Mouse (Mus musculus) forebrain, postnatal 0 days (tissue): ENCODE results near the gene Sox5. TPM values are rescaled to one million over a fixed set of nuclear protein-coding genes. Genes with fewer than 3 reads are reported as not detected.
A peak's percentile ranks its signal among the peaks of the same experiment; 100 is the strongest.

Experiments used
- ATAC-seq: fragments of 200-750 bp; cut with Nextera tagmentation; 2 replicates; pipeline ENCODE4 v1.8.0; 2017; ENCODE audit warnings: mild to moderate bottlenecking, moderate library complexity
- DNase-seq: peaks from one replicate; pipeline ENCODE4 v3.0.0-alpha.2; 2015
- H3K27ac ChIP-seq: fragments of 300-500 bp; sonication (generic); 2 replicates; pipeline ENCODE4 v1.5.1; 2014; ENCODE audit warnings: low read depth, mild to moderate bottlenecking, antibody characterized with exemption, low read length, moderate library complexity, mixed read lengths
- H3K27me3 ChIP-seq: fragments of 300-500 bp; sonication (generic); 2 replicates; pipeline ENCODE4 v1.6.1; 2014; ENCODE audit warnings: mild to moderate bottlenecking, low read length, mixed read lengths; ENCODE audit not compliant: insufficient read depth
- H3K36me3 ChIP-seq: fragments of 300-500 bp; sonication (generic); 2 replicates; pipeline ENCODE4 v1.6.1; 2014; ENCODE audit warnings: mild to moderate bottlenecking, moderate library complexity; ENCODE audit not compliant: insufficient read depth
- H3K4me1 ChIP-seq: fragments of 300-500 bp; sonication (generic); 2 replicates; pipeline ENCODE4 v1.6.1; 2014; ENCODE audit warnings: antibody characterized with exemption; ENCODE audit not compliant: insufficient read depth
- H3K4me2 ChIP-seq: fragments of 300-500 bp; sonication (generic); 2 replicates; pipeline ENCODE4 v1.6.1; 2014; ENCODE audit warnings: low read depth, mild to moderate bottlenecking, moderate library complexity
- H3K4me3 ChIP-seq: fragments of 300-500 bp; sonication (generic); 2 replicates; pipeline ENCODE4 v1.5.1; 2014; ENCODE audit warnings: low read depth, low read length, mixed read lengths
- H3K9ac ChIP-seq: fragments of 300-500 bp; sonication (generic); 2 replicates; pipeline ENCODE4 v1.6.1; 2014; ENCODE audit warnings: mild to moderate bottlenecking
- H3K9me3 ChIP-seq: fragments of 300-500 bp; sonication (generic); 2 replicates; pipeline ENCODE4 v1.6.1; 2016; ENCODE audit warnings: low read length
- CTCF ChIP-seq: sonication (generic); IDR thresholded peaks from 2 replicates; pipeline ENCODE4 v1.5.1; 2016; ENCODE audit warnings: antibody characterized with exemption, control low read depth, low read depth
- WGBS: fragments of 180-500 bp; shearing (Covaris S2); extraction: QIAGEN DNeasy Blood & Tissue Kit; methylation state at CpG from one replicate; pipeline ENCODE4 v1.1.7; 2014; 5-methylcytosine and 5-hydroxymethylcytosine counted together
- polyA plus RNA-seq: library from polyadenylated mRNA; unstranded; fragments of >200 nt; fragmentation: Nextera tagmentation; extraction: Ambion mirVana; gene quantifications from 2 replicates; pipeline ENCODE4 v1.2.1, GENCODE M21; 2015
- total RNA-seq: library from RNA; depleted of rRNA; stranded (reverse); fragments of >200 nt; gene quantifications from 2 replicates; pipeline ENCODE4 v1.2.3, GENCODE M21; 2014

Sox5 gene
- total and polyA plus RNA-seq, 2 experiments from 2014 or later, result 31.6 to 62.8 TPM

DNA sequence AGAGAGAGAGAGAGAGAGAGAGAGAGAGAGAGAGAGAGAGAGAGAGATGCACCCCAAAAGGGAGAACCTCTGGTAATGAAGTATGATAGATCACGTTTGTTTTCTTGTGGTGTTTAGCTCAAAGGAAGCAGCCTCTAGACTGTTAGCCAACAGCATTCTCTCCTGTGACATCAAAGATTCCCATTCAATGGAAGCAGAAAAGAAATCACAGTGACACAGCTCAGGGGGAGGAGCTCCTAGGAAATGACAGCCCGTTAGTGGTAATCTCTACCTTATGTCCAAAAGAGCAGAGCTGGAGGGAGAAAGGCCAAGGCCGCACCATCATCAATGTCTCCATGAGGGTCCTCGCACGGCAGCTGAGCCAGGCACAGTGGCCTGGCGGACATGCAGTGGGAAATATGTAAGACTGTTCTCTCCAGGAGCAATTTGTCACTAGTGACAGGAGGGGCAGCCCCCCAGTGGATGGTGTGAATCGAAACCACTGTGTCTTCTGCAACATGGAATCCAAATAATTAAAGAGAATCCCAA lies 529.5 kb downstream of the Sox5 start:
- Histone ChIP-seq H3K4me1 (no peaks in the 10 kb centered on the region), H3K9me3 (no peaks in the 10 kb centered on the region), H3K27me3 (no peaks in the 10 kb centered on the region), H3K4me3 (no peak overlapping the region), H3K4me2 (no peak overlapping the region), H3K36me3 (no peaks in the 10 kb centered on the region), H3K9ac (no peak overlapping the region), H3K27ac (peak overlapping the region; percentile 2; the same call in 1 of the 2 replicates)
- WGBS, result 23% methylated on average over 7 of the region's 7 CpGs
- DNase-seq (peak; percentile 39), ATAC-seq (peak; percentile 11; the same call in 1 of the 2 replicates)
- no peak for TF ChIP-seq CTCF

DNA sequence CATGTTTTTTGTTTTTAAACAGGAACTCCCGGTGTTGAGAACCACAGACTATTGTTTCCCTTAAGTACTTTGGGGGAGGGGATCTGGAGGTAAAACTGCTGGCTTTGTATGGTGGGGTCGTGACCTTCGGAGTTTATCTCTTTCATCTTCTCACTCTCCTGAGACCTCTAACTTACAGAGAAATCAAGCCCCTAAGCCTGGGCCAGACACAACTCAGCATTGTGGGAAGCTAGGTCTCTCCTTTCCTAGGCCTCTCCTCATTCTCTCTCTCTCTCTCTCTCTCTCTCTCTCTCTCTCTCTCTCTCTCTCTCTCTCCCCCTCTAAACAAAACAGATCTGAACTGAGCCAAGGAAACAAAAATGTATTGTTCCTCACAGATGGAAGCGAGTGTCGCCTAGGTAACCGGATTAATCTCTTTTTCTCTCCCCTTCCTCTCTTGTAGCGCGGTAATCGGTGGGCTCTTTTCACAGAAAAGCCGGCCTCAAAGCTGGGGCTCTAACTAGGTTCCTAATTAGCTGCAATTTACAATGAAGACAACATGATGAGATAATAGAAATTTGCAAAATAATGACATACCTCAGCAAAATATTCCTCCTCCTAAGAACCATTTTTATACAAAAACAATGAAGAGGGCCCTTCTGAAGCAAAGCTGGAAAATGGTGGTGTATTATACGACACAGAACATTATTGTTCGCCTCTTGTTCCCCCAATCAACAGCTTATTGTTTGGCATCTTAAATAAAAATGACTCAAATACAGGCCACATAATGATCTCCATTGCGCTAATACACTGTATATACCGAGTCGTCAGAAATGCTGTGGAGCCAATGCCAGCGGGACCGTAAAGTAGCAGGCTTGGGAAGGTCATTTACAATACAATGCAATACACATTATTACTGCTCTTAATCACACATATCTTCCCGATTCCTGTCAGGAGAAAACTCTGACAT lies 530.3 kb downstream of the Sox5 start:
- peak; percentile 80 for DNase-seq
- no peaks in the 10 kb centered on the region for H3K36me3 ChIP-seq
- peak overlapping the region; percentile 42; the same call in 1 of the 2 replicates for H3K27ac ChIP-seq
- WGBS, result 9% methylated on average over 18 of the region's 18 CpGs
- no peaks in the 10 kb centered on the region for H3K4me1 ChIP-seq
- no peaks in the 10 kb centered on the region for H3K27me3 ChIP-seq
- TF ChIP-seq CTCF, result no peak
- no peak overlapping the region for H3K4me3 ChIP-seq
- H3K9ac ChIP-seq, result no peak overlapping the region
- H3K9me3 ChIP-seq, result no peaks in the 10 kb centered on the region
- H3K4me2 ChIP-seq, result no peak overlapping the region
- ATAC-seq, result peak; percentile 90

DNA sequence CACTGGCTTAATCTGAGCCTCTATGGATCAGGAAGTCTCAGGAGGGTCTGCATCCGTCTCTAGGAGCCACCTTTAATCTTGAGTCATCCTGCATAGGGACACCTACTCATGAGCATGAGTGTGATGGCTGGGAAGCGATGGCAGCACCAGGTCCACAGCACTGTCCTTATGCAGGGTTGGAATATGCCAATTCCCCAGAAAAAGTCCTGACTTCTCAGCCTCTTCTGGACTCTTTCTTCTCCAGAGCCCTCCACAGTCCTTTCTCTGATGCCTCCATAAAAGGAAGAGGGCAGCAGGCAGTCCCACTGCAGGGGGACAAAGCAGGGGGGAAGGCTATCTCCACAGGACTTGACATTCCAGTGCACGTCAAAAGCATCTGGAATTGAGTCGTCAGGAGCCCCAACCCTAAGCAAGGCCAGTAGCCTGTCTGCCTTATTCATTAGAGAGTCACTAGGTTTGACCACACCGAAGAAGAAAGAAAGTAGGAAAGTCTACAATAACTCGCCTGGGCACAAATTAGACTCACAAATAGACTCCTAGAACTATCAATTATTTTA lies 531.1 kb downstream of the Sox5 start:
- WGBS, result 38% methylated on average over 6 of the region's 6 CpGs
- Histone ChIP-seq H3K9ac (no peak overlapping the region), H3K27me3 (no peaks in the 10 kb centered on the region), H3K4me1 (no peaks in the 10 kb centered on the region), H3K9me3 (no peaks in the 10 kb centered on the region), H3K36me3 (no peaks in the 10 kb centered on the region), H3K4me2 (no peak overlapping the region), H3K4me3 (no peak overlapping the region), H3K27ac (no peak overlapping the region)
- no peak for ATAC-seq
- DNase-seq, result peak; percentile 8
- TF ChIP-seq CTCF, result no peak

DNA sequence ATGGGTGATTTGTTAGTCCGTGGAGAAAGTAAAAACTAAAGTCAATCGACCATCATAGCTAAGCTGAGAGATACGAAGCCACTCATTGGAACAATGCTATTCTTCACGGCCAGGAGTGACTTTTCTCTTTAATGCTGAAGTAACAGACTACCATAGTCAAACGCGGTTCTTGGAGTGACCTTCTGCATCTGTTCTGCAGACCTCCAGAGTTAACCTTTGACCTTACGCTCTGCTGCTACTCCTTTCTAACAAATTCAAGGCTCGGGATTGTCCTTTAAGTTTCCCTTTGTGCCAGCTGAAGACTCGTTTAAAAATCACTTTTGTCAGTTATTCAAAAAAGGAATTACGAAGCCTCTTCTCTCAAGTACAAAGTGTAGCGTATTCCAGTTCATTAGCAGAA lies 545.2 kb downstream of the Sox5 start:
- WGBS, result 68% methylated on average over 11 of the region's 11 CpGs
- H3K9me3 ChIP-seq, result no peaks in the 10 kb centered on the region

DNA sequence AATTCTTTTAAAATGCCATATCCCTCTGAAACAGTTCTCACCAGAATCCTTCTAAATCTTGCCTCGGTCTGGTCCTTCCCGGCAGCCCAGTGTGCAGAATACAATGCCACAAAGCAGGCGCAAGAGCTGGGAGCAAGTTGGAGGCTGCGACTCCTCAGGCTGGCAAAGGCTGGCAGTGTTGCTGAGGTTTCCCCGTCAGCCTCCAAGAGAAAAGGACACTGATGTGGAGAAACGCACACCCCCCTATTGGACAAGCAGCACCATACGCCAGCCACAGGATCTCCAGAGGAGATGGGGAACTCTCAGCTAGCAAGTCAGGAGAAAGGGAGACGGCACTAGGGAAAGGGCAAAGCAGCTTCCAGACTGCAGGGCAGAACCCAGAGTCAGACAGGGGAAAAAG lies 577.8 kb downstream of the Sox5 start:
- ATAC-seq (peak; percentile 70), DNase-seq (peak; percentile 75)
- WGBS, result 12% methylated on average over 8 of the region's 8 CpGs
- Histone ChIP-seq H3K36me3 (no peaks in the 10 kb centered on the region), H3K9me3 (no peaks in the 10 kb centered on the region), H3K4me1 (peaks cover 15% of the 10 kb centered on the region), H3K4me2 (peak overlapping the region; percentile 53), H3K27ac (peak overlapping the region; percentile 76), H3K9ac (peak overlapping the region; percentile 48), H3K4me3 (peak overlapping the region; percentile 55), H3K27me3 (no peaks in the 10 kb centered on the region)
- peak; percentile 40 for TF ChIP-seq CTCF

More for the DNA sequence above, 545.2 kb downstream of the Sox5 start:
- no peak overlapping the region for H3K27ac ChIP-seq
- no peaks in the 10 kb centered on the region for H3K4me1 ChIP-seq
- no peaks in the 10 kb centered on the region for H3K36me3 ChIP-seq
- no peak for DNase-seq
- H3K27me3 ChIP-seq, result no peaks in the 10 kb centered on the region
- H3K4me2 ChIP-seq, result no peak overlapping the region
- H3K4me3 ChIP-seq, result no peak overlapping the region
- no peak for ATAC-seq
- no peak overlapping the region for H3K9ac ChIP-seq
- TF ChIP-seq CTCF, result no peak

DNA sequence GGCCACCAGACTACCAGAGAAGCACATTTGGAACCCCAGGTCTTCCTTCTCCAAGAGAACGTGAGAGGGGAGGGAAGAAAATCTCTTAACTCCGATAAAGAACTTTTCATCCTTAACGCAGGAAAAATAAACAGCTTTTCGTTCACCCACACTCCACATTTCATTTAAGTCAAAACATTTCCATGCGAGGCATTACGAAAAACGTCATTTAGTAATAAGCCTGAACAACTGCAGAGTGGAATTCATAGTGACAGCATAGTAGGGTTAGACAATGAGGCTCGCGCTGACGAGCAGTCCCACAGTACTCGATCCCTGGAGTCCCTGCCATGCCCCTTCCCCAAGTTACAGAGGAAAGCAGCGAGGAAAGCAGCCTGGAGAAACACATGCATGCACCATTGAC lies 578.8 kb downstream of the Sox5 start:
- peak; percentile 64 for DNase-seq
- Histone ChIP-seq H3K27me3 (no peaks in the 10 kb centered on the region), H3K4me1 (peaks cover 15% of the 10 kb centered on the region), H3K9ac (peak overlapping the region; percentile 48), H3K9me3 (no peaks in the 10 kb centered on the region), H3K36me3 (no peaks in the 10 kb centered on the region), H3K27ac (peak overlapping the region; percentile 76), H3K4me3 (peak overlapping the region; percentile 55), H3K4me2 (peak overlapping the region; percentile 53)
- peak; percentile 30; the same call in 1 of the 2 replicates for ATAC-seq
- WGBS, result 11% methylated on average over 12 of the region's 12 CpGs
- no peak for TF ChIP-seq CTCF
